Mouse (Mus musculus) ES-CJ7 (cell line): ENCODE measurements at regions not wholly inside any gene's neighbourhood (a gene's known extent, or its start where the extent isn't known, plus 50 kb on each side); places are given as distances from the start of the nearest gene placed in this dataset.

Experiments
- DNase-seq: peaks from one replicate; pipeline ENCODE4 v3.0.0; 2011; ENCODE audit warnings: low read depth, low spot score

DNA sequence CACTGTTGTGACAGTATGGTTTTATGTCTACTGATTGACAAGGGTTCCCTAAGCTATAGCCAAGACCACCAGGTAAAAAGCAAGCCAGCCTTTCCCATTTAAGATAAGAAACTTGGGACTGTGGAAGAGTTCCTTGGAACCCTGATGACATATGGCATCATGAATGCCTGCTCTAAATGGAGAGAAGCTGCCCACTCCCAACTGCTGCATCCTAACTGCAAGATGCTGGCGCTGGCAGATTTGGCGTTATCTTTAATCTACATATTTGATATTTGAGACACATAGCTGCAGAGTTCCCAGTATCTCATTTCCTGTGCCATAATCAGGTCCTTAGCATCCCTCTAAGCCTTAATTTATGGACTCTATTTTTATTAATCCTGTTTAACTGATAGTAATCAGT lies 200.4 kb upstream of the Arpp21 start:
- DNase-seq, result no peak

DNA sequence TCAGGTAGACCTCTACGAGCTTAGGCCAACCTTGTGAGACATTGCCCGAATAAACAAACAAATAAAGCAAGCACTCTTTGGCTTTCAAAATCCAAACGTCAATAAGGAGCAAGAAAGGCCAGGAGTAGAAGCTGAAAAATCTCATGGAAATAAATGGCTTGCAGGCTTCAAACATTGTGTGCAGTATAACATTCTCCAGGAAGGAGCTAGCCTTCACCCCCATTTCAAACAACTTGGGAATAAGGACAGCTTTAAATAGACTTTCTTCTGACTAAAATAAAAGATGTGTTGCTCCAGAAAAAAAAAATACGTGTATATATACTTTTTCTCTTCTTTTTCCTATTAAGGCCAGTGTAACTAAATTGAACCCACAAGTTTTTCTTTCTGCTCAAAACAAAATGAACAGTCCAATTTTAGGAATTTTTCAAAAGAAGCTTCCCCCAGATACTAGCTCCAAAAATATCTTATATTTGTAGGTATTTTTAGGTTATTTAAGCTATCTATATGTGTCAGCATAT lies 196.2 kb upstream of the Arpp21 start:
- DNase-seq, result no peak

DNA sequence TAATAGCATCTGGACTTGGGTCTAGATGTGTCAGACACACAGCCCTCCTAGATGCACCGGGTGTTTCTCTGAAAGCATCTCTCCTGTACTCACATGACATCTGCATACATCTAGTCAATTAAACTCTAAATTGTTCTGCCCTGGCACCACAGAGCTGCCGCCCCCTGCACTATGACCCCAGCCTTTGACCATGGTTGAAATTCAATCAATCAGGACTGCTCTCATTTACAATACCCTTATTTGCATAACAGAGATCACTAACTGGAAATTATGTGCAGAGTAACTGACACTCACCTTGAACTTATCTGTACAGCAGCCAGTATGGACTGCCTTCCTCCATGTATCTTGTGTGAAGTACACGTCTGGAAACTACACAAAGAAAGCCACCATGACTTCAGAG lies 193.5 kb upstream of the Arpp21 start:
- DNase-seq, result peak; percentile 29

DNA sequence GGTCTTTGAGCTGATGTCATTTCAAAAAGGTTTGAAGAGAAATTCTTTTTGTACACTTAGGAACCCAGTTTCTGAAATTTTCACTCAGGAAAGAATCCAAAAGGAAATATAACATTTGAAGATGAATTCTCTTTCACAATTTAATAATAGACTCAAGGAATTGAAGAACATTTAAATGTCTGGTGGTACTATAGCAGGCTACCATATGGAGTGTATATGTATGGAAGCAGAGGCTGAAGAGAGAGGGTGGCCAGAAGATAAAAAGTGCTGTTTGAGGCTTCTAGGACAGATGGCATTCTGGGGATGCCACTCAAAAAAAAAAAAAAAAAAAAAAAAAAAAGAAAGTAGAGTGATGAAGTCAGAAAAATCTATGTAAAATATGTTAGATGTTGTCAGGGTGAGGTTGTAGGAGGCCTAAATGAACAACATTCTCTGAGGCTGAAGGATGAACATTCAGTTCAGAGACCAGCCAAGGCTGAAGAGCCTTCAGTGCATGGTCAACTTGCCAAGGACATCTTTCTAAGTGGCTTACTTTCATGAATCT lies 170.1 kb upstream of the Arpp21 start:
- no peak for DNase-seq

DNA sequence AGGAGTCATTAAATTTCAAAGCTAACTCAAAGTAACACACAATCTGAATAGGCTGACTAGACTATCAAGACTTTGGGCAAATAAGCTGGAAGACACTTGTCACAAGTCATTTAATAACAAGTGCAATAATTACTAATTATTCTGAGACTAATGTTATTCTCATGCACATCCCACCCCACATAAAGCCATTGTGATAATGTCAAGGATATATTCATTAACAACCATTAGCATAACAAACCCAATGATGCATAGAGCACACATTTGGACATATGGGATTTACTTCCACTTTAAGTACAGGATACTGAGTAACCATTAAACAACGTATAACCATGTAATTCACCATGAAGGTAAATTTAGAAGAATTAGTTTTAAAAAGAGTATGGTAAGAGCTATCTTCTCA lies 135.0 kb upstream of the Arpp21 start:
- no peak for DNase-seq

DNA sequence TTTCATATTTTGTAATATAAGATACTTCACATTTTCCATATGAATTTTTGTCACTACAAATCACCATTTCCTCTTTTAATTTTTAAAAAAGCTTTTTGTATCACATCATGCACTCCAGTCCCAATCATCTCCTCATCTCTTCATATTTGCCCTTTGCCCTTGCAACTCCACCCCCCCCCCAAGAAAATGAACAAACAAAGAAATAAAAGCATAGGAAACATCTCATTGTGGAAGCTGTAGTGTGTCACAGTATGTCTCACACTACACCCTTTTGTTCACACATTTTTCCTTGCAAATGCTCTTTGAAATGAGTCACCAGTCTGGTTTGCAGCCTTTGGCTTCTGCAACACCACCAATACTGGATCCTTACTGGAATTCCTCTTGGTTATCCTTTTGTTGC lies 131.6 kb upstream of the Arpp21 start:
- DNase-seq, result no peak

DNA sequence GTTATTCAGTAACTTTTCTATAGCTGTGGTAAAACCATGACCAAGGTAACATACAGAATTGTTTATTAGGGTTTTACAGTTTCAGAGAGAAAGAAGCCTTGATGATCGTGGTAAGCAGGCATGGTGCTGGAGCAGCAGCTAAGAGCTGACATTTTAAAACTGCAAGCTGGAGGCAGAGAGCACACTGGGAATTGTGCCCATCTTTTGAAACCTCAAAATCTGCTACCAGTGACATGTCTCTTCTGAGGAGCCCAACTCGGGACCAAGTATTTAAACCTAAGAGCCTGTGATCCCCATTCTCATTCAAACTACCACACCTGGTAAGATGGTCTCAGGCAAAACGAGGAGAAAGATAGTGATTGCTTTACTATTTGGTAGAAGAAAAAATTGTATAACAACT lies 125.6 kb upstream of the Arpp21 start:
- no peak for DNase-seq

DNA sequence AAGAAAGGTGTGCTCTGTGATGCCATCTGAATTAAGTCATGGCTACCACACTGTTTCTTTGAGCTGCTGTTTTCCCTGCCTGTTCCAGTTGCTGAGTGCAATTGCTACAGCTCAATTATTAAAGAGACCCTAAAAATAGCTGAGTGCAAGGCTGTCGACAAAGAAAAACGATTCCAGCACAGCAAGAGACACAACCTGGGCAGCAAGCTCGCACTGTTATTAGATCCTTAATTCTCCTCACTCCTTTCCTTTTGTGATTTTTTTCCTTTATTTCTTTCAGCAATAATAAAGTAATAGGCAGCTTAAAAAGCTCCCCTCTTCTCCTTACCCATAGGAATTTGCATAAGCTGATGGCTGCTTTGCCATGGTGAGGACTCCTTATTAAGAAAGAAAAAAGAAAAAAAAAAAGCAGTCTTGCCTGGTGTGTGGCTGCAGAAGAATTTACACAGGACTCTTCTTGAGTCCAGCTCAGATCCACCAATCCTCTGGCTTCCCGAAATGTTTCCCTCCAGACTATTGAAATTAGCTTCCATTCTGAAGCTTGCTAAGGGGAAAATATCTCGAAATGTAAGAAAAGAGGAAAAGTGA lies 123.1 kb upstream of the Arpp21 start:
- DNase-seq, result no peak

DNA sequence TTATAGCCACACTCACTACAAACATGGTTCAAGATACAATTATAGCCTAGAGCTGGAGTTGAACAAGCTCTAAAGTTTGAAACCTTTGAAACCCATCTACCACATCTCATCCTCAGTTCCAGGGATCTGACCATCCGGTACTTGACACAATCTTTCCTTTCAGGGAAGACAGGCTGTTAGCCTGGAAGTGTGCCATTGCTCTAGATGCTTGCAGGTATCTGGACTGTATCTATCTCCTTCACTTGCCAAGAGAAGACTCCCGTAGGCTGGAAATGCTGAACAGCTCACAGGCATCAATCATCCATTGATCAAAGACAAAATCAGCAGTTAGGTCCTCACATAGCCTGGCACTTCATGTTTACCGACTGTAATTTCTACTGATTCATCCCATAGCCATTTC lies 117.5 kb upstream of the Arpp21 start:
- DNase-seq, result no peak

DNA sequence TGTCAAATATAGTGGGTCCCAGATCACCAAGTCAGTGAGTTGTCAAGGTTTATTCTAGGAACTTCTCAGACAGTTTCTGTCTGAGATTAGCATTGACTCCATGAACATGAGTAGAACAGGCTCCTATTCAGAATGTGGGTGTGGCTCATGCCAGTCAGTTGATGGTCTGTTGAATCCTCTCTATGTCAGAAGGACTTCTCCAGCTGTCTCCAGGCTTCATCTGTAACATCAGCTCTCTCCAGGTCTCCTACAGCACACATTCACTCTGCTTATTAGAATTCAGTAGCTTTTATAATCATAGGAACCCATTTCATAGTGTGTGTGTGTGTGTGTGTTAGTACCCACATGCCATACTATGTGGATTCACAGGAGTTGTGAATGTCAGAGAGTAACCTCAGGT lies 113.2 kb upstream of the Arpp21 start:
- DNase-seq, result no peak

DNA sequence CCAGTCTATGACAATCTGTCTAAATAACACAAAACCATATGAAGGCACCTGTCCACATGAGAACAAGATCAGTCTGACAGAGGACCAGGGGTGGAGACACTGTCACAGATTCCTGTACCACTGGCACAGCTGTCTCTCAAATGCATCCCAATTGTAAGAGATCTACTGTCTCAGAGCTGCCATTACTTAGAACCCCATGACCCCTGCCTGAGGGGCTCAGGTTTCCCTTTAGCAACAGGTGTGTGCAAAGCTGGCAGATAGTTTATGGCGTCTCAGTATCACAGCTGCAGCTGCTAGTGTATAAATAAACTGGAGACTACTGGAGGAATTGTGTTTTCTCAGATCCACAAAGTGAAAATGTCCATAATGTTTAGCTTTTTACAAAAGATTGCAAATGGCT lies 109.1 kb upstream of the Arpp21 start:
- DNase-seq, result no peak

DNA sequence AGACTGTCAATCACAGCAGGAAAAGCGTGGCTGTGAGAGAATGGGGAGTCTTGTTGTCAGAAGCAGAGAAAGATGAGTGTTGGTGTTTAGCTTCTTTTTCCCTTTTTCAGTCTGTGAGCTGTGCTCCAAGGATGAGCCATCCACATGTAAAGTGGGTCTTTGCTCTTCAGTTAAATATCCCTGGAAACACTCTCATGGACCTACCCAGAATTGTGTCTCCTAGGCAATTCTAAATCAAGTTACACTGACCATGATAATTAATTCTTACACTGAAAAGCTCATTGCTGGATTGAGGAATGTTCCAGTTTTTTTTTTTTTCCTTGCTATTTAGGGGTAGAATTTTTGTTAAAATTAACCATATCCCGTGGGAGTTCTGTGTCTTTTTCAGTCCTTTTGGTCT lies 104.6 kb upstream of the Arpp21 start:
- no peak for DNase-seq

DNA sequence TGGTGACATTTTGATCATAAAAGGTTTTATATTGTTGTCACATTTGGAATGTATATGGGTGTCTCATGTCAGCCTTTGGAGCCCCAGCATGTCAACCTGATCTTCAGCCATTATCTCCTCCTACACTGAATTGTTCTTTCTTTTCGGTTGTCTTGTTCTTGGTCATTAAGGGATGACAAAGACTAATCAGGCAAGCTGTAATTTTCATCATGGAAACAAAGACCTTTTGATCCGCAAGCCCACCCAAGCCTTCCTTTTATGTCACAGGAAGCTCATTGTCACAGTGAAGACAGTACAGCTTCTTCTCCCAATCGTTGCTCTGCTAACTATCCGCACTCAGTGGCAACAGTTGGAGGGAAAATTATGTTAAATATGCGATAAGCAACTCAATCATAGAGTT lies 84.3 kb upstream of the Arpp21 start:
- no peak for DNase-seq

DNA sequence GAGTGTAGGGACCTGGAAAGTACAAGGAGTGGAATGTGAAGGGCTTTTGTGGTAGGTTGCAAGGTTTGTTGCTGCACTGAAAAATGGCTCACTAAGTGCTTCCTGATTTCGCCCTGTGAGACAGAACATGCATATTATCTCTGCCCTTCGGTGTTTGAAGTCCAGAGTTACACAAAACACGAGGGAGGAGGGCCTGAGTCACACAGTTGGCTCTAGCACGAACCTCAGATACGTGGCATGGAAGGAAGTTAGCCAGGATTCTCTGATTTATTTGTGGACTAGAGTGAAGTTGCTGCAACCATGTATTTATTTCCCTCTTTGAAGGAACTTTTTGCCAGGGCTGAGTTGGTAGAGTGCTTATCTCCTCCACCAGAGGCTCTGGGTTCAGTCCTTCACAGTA lies 73.2 kb upstream of the Arpp21 start:
- DNase-seq, result no peak

DNA sequence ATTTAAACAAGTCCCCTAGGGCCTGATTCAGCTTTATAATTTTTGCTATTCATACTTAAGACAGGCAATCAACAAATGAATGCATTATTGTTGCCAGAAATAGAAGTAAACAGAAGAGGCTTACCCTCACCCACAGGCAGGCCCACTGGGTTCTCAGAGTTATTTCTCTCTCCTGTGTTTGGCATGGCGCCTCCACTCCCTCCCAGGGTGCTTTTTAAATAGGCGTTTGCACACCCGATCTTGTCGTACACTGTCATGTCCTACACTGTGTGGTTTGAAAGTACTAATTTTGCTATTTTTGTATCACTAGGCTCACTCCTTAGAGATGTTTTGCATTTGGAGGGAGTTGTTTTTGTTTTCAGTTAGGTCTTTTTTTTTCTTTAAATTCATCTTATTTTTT lies 72.1 kb upstream of the Arpp21 start:
- no peak for DNase-seq

DNA sequence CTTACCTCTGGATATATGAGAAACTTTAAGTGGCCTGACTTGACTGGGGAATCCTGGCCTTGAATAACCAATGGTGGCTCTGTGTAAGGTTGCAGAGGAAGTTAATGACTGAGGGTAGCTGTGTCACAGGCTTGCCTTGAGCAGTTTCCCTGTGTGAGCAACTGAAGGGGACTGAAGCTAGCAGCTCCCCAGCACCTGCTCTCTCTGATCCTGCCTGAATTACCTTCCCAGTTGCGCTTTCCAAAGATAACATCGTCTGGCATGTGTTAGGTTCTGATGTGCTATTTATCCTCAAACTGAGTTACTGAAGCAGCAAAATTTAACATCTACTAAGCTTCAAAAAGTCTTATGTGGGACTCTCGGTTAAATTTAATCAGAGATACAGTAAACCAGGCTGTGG lies 56.1 kb upstream of the Arpp21 start:
- DNase-seq, result no peak
